Mouse (Mus musculus): ENCODE data around the gene Bri3. TPM values are rescaled to one million over a fixed set of nuclear protein-coding genes. Genes with fewer than 3 reads are reported as not detected.

Gene Bri3
- 126 TPM for polyA plus RNA-seq (2014; fragmentation: Illumina TruSeq; extraction: RNeasy Lipid Tissue Mini Kit (QIAGEN cat#74804); ENCODE audit: low read depth, low replicate concordance)

GRCm38 (mm10) chr5:144243901-144244487 is at the start of gene Bri3:
Gene Bri3, plus strand, starts transcription at chr5:144244437.

GRCm38 (mm10) chr5:144223503-144223862 is 20.8 kb upstream of the Bri3 start, which contains the start of gene Tecpr1:
Gene Tecpr1, minus strand, starts transcription at chr5:144223615.

GRCm38 (mm10) chr5:144357881-144358591 is 113.8 kb downstream of the Bri3 start, which contains the start of gene Baiap2l1:
Gene Baiap2l1, minus strand, starts transcription at chr5:144358112.

Other genes starting within 250 kb of the Bri3 start
- 183 TPM for gene Ccz1, start 229.6 kb upstream of the Bri3 start, polyA plus RNA-seq (2014; fragmentation: Illumina TruSeq; extraction: RNeasy Lipid Tissue Mini Kit (QIAGEN cat#74804); ENCODE audit: low read depth, low replicate concordance)
- gene Ocm, start 217.8 kb upstream of the Bri3 start, polyA plus RNA-seq (2014; fragmentation: Illumina TruSeq; extraction: RNeasy Lipid Tissue Mini Kit (QIAGEN cat#74804); ENCODE audit: low read depth, low replicate concordance), result not detected
- 14.5 TPM for gene Lmtk2, start 144.0 kb upstream of the Bri3 start, polyA plus RNA-seq (2014; fragmentation: Illumina TruSeq; extraction: RNeasy Lipid Tissue Mini Kit (QIAGEN cat#74804); ENCODE audit: low read depth, low replicate concordance)
- 0.35 TPM for gene Bhlha15, start 54.2 kb upstream of the Bri3 start, polyA plus RNA-seq (2014; fragmentation: Illumina TruSeq; extraction: RNeasy Lipid Tissue Mini Kit (QIAGEN cat#74804); ENCODE audit: low read depth, low replicate concordance)
- gene Tecpr1, start 20.8 kb upstream of the Bri3 start, polyA plus RNA-seq (2014; fragmentation: Illumina TruSeq; extraction: RNeasy Lipid Tissue Mini Kit (QIAGEN cat#74804); ENCODE audit: low read depth, low replicate concordance), result 2.5 TPM
- gene Baiap2l1, start 113.7 kb downstream of the Bri3 start, polyA plus RNA-seq (2014; fragmentation: Illumina TruSeq; extraction: RNeasy Lipid Tissue Mini Kit (QIAGEN cat#74804); ENCODE audit: low read depth, low replicate concordance), result 296 TPM